Mouse (Mus musculus) G1E-ER4 (cell line): ENCODE results near the gene Ngb. TPM values are rescaled to one million over a fixed set of nuclear protein-coding genes. Genes with fewer than 3 reads are reported as not detected.

Experiments used
- GATA1 ChIP-seq: IDR thresholded peaks from one replicate; pipeline ENCODE4 v1.8.0; 2012; ENCODE audit warnings: low read length, inconsistent platforms
- polyA plus RNA-seq: library from polyadenylated mRNA; stranded (reverse); fragments of >175 nt; gene quantifications from 2 replicates; pipeline ENCODE4 v1.2.3, GENCODE M21; 2012

The Ngb gene
- 0.09 TPM in 1 of 2 replicates, not detected in the other for polyA plus RNA-seq

- no peak for TF ChIP-seq GATA1
These were observed at the start of gene Ngb for GRCm38 (mm10) chr12:87102165-87102631. Ngb (minus strand) TSS chr12:87102539.

GRCm38 (mm10) chr12:87149471-87149870 lies 47.1 kb upstream of the Ngb start:
- no peak for TF ChIP-seq GATA1

- TF ChIP-seq GATA1: no peak
These were observed 45.8 kb upstream of the Ngb start for GRCm38 (mm10) chr12:87148136-87148535.

GRCm38 (mm10) chr12:87147395-87148089 lies 45.2 kb upstream of the Ngb start, which contains the start of gene Pomt2:
Pomt2 (minus strand) TSS chr12:87147968.
- no peak for TF ChIP-seq GATA1

GRCm38 (mm10) chr12:87146966-87147365 lies 44.6 kb upstream of the Ngb start, which contains the start of gene Gstz1:
Gstz1 (plus strand) TSS chr12:87147165.
- no peak for TF ChIP-seq GATA1

GRCm38 (mm10) chr12:87142156-87142555 lies 39.8 kb upstream of the Ngb start:
- TF ChIP-seq GATA1: no peak

GRCm38 (mm10) chr12:87138768-87139167 lies 36.4 kb upstream of the Ngb start:
- no peak for TF ChIP-seq GATA1

- no peak for TF ChIP-seq GATA1
These were observed 36.0 kb upstream of the Ngb start for GRCm38 (mm10) chr12:87138342-87138701.

- TF ChIP-seq GATA1: no peak
These were observed 35.4 kb upstream of the Ngb start for GRCm38 (mm10) chr12:87137439-87138341.

GRCm38 (mm10) chr12:87132784-87133183 lies 30.4 kb upstream of the Ngb start:
- no peak for TF ChIP-seq GATA1

- no peak for TF ChIP-seq GATA1
These were observed 29.9 kb upstream of the Ngb start for GRCm38 (mm10) chr12:87132210-87132609.

- no peak for TF ChIP-seq GATA1
These were observed 29.3 kb upstream of the Ngb start for GRCm38 (mm10) chr12:87131619-87132018.

GRCm38 (mm10) chr12:87131181-87131580 lies 28.8 kb upstream of the Ngb start:
- no peak for TF ChIP-seq GATA1

- TF ChIP-seq GATA1: no peak
These were observed 27.9 kb upstream of the Ngb start for GRCm38 (mm10) chr12:87130224-87130623.

- no peak for TF ChIP-seq GATA1
These were observed 24.9 kb upstream of the Ngb start for GRCm38 (mm10) chr12:87127256-87127655.

- TF ChIP-seq GATA1: no peak
These were observed 19.7 kb upstream of the Ngb start for GRCm38 (mm10) chr12:87121918-87122589.
